Mouse (Mus musculus): ENCODE measurements around the gene Stx12.
"Not testable (repeated sequence)": the region's sequence is repeated elsewhere in the genome, so short reads cannot be mapped to it uniquely, and the experiment has no call there.

Gene Stx12

GRCm38 (mm10) chr4:132884064-132884843, at the start of gene Stx12:
TSS of gene Stx12 (minus strand) at chr4:132884509.
- peak; percentile 69 to 80 for DNase-seq (ENCODE audit: low spot score in 2 of 2)

DNA sequence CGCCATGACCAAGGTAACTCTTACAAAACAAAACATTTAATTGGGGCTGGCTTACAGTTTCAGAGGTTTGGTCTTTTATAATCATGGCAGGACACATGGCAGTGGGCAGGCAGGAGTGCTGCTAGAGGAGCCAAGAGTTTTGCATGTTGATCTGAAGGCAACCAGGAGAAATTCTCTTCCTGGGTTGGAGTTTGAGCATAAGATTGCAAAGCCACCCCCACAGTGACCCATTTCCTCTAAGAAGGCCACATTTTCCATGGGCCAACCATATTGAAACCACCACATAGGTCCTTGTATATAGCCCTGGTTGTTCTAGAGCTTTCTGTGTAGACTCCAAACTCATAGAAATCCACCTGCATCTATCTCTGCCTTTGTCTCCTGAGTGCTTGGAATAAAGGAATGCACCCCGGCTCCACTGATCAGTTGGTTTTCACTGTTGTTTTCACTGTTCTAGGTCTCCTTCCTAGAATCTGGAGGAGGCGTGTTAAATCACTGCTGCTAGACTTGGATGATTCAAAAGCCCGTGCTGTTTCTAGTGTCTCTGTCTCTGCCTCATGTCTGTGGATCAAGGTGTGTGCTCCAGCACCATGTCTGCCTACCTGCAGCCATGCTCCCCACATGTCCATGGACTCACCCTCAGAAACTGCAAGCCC, 48.6 kb upstream of the Stx12 start:
- no peak for DNase-seq (ENCODE audit: low spot score in 2 of 2)

GRCm38 (mm10) chr4:132930784-132931183, 46.5 kb upstream of the Stx12 start:
- no peak for DNase-seq (ENCODE audit: low spot score in 2 of 2)

- DNase-seq (ENCODE audit: low spot score in 2 of 2): not testable (repeated sequence)
These were observed 42.2 kb upstream of the Stx12 start for GRCm38 (mm10) chr4:132926520-132926919.

DNA sequence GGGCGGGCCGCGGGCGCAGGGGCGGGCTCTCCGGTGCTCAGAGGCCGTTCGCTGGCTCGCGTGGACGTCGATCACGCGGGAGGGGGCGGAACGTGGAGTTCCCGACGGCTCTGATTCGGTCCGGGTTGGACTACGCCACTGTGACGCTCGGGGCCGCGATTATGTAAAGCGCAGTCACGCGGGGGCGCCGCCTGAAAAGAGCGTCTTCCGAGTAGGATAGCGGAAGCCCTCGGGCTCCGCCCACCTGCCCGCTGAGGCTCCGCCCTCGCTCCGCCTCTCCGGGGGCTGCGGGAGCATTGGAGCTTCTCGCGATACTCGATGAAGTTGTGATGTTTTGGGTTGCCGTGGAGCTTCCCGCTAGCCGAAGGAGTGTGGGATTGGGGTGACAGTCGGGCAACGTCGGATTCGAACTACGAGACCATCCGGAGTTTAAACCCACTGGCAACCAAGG, 38.3 kb upstream of the Stx12 start, which contains the start of gene Fam76a:
Gene Fam76a (minus strand): TSS at position 1 of the 451 bp plus-strand sequence.
- DNase-seq (ENCODE audit: low spot score in 2 of 2): peak; percentile 99 to 100

GRCm38 (mm10) chr4:132922061-132922530, 37.8 kb upstream of the Stx12 start:
- peak in 1 of 2 experiments; percentile 19 for DNase-seq (ENCODE audit: low spot score in 2 of 2)

- no peak for DNase-seq (ENCODE audit: low spot score in 2 of 2)
These were observed 37.2 kb upstream of the Stx12 start for GRCm38 (mm10) chr4:132921488-132921887.

DNA sequence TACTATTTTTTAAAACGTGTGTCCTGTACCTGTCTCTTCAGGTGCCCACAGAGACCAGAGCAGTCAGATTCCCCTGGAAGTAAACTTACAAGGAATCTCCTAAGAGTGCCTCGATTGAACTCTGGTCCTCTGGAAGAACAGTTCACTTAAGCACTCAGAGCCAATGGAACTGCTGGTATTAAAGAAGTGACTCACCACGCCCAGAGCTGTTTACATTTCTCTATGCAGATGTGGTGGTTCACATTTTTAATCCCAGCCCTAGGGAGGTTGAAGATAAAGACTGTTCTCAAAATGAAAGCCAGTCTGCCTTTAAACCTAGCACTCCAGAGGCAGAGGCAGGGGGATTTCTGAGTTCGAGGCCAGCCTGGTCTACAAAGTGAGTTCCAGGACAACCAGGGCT, 35.9 kb upstream of the Stx12 start:
- no peak for DNase-seq (ENCODE audit: low spot score in 2 of 2)

- DNase-seq (ENCODE audit: low spot score in 2 of 2): not testable (repeated sequence)
These were observed 34.2 kb upstream of the Stx12 start for GRCm38 (mm10) chr4:132918493-132918892.

GRCm38 (mm10) chr4:132912156-132912555, 27.8 kb upstream of the Stx12 start:
- no peak for DNase-seq (ENCODE audit: low spot score in 2 of 2)

DNA sequence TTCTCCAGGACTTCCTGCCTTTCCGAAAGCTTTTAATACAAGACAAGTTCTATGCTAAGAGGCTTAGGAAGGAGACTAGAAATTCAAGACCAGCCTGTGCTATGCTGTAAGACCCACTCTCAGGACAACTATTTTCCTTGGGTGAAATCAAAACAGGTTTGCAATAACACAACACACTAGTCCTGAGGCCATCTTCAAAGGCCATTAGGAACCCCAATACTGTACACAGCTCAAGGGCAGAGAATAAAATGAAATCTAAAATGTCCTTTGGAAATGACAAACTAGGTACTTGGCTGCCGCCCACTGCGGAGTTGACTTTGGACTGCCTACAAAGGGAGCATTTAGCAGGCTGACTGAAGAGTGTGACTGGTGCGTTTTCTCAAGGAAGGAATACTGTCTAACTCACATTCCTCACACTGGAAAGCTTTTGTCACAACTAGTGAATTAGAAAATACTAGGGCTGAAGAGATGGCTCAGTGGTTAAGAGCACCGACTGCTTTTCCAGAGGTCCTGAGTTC, 21.6 kb upstream of the Stx12 start:
- no peak for DNase-seq (ENCODE audit: low spot score in 2 of 2)

GRCm38 (mm10) chr4:132904765-132905309, 20.5 kb upstream of the Stx12 start:
- no peak for DNase-seq (ENCODE audit: low spot score in 2 of 2)

- no peak for DNase-seq (ENCODE audit: low spot score in 2 of 2)
These were observed 19.8 kb upstream of the Stx12 start for GRCm38 (mm10) chr4:132904071-132904470.

- no peak for DNase-seq (ENCODE audit: low spot score in 2 of 2)
These were observed 13.9 kb upstream of the Stx12 start for GRCm38 (mm10) chr4:132898197-132898596.

- no peak for DNase-seq (ENCODE audit: low spot score in 2 of 2)
These were observed 10.1 kb upstream of the Stx12 start for GRCm38 (mm10) chr4:132894402-132894801.

DNA sequence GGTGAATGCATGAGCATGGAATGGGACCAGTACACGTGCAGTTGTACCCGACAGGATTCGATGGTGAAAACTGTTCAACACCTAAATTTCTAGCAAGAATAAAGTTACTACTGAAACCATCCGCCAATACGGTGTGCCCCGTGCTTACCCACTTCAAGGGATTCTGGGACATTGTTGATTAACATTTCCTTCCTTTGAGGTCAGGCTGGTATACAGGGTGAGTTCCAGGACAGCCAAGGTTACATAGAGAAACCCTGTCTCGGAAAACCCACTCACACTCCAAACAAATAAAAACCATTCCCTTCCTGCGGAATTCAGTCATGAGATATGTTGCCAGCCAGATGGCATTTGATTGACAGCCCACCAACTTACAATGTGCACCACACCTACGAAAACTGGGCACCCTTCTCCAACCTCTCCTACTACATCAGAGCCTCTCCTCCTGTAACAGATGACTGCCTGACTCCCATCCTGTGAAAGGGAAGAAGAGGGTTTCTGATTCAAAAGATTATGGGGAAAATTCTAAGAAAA, 600 bp upstream of the Stx12 start:
- no peak for DNase-seq (ENCODE audit: low spot score in 2 of 2)

- no peak for DNase-seq (ENCODE audit: low spot score in 2 of 2)
These were observed 697 bp downstream of the Stx12 start for GRCm38 (mm10) chr4:132883561-132884063.

DNA sequence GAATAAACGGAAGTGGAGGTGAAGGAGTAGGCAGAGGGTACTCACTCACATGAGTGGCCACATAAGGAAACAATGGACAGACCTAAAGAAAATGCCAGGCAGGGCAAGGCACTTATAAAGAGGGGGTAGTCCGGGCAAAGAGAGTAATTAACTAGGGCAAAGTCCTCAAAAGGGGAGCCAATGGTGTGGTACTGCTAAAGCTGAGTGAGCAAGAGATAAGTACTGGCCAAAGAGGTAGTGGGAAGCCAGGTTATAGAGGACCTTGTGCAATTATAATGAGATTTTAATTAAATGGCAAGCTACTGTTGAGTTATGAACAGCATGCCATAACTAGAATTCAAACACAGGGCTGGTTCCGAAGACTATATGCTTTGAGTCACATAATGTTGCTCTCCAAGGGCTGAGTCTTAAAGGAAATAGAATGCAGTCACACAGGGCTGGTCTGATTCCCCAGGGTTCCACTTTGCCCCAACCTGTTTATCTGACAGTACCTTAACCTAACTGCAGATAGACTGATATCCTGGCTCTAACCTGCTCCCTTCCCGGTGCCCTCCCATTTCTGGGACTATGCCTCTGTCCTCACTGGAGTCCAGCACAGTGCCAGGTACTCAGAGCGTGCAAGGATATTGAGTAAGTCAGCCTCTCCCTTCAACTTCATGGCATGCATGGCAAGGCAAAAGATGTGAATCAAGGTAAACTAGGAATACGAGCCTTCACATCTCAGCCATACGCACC, 9.8 kb downstream of the Stx12 start:
- DNase-seq (ENCODE audit: low spot score in 2 of 2): no peak

DNA sequence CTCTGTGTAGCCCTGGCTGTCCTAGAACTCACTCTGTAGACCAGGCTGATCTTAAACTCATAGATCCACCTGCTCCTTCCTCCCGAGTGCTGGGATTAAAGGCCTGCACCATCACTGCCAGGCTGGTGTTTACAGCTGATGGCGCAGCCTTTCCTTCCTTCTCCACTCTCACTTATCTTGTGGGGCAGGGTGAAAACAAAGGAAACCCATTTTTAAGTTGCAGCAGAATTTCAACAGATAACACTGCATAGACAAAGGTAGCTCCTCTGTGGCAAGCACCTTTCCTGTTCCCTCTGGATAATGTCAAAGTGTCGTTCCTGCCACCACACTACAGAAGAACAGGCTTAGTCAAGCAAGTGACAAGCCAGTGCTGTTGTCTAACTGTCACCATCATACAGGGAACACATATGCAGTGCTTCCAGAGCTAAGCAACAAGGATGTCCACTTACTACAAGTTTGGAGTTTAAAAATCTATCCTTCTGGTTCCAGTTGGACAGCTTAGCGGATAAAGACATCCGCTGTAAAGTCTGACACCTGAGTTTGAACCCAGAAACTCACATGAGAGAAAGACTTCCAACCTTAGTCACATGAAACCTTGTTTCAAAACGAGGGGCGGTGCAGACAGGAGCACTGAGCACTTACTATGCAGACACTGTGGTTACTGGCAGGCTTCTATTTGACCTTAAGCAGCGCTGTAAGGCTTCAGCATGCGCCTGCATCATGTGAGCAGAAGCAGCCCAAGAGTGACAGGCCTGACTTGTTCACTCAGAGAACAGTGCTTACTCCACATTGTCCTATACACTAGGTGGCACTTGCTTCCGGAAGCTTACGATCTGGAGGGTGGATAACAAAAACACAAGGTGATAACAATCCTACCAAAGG, 10.6 kb downstream of the Stx12 start:
- DNase-seq (ENCODE audit: low spot score in 2 of 2): no peak

GRCm38 (mm10) chr4:132871116-132871515, 13.2 kb downstream of the Stx12 start:
- no peak for DNase-seq (ENCODE audit: low spot score in 2 of 2)

All from frontal cortex, postnatal 25 days (tissue).